Mouse (Mus musculus) urinary bladder, postnatal 4 days (tissue): ENCODE data around the gene Rgs17.
A peak's percentile ranks its signal among the peaks of the same experiment; 100 is the strongest.

Experiments
- DNase-seq, 2 experiments: peaks; one replicate each; pipeline ENCODE4 v3.0.0; 2021 to 2022; ENCODE audit warnings: low spot score in 2 of 2

The Rgs17 gene

GRCm38 (mm10) chr10:5823740-5824491 is 98.3 kb downstream of the Rgs17 start, which contains the start of gene Mtrf1l:
TSS of gene Mtrf1l (minus strand) at chr10:5823910.
- peak; percentile 97 for DNase-seq

GRCm38 (mm10) chr10:5823291-5823739 is 98.9 kb downstream of the Rgs17 start:
- DNase-seq: no peak

GRCm38 (mm10) chr10:5818772-5819171 is 103.4 kb downstream of the Rgs17 start:
- DNase-seq: no peak

- DNase-seq: no peak
These were observed 106.2 kb downstream of the Rgs17 start for GRCm38 (mm10) chr10:5815968-5816367.

- DNase-seq: no peak
These were observed 108.5 kb downstream of the Rgs17 start for GRCm38 (mm10) chr10:5813724-5814123.

- DNase-seq: no peak
These were observed 114.5 kb downstream of the Rgs17 start for GRCm38 (mm10) chr10:5807683-5808082.

GRCm38 (mm10) chr10:5806996-5807395 is 115.2 kb downstream of the Rgs17 start:
- DNase-seq: no peak

GRCm38 (mm10) chr10:5806416-5806815 is 115.8 kb downstream of the Rgs17 start:
- no peak for DNase-seq

GRCm38 (mm10) chr10:5805731-5806307 is 116.4 kb downstream of the Rgs17 start:
- DNase-seq: peak; percentile 96 to 97

- peak; percentile 98 for DNase-seq
These were observed 116.9 kb downstream of the Rgs17 start, which contains the start of gene Fbxo5 for GRCm38 (mm10) chr10:5805243-5805730. TSS of gene Fbxo5 (minus strand) at chr10:5805600.

- no peak for DNase-seq
These were observed 117.5 kb downstream of the Rgs17 start for GRCm38 (mm10) chr10:5804691-5805156.

GRCm38 (mm10) chr10:5803739-5804138 is 118.5 kb downstream of the Rgs17 start:
- DNase-seq: no peak

- DNase-seq: no peak
These were observed 119.3 kb downstream of the Rgs17 start for GRCm38 (mm10) chr10:5802866-5803265.

GRCm38 (mm10) chr10:5800490-5800889 is 121.7 kb downstream of the Rgs17 start:
- DNase-seq: no peak

- DNase-seq: no peak
These were observed 124.1 kb downstream of the Rgs17 start for GRCm38 (mm10) chr10:5798069-5798468.

GRCm38 (mm10) chr10:5790657-5791056 is 131.5 kb downstream of the Rgs17 start:
- DNase-seq: peak in 1 of 2 experiments; percentile 62

- DNase-seq: no peak
These were observed 135.3 kb downstream of the Rgs17 start for GRCm38 (mm10) chr10:5786923-5787322.
